Mouse (Mus musculus): ENCODE data around the gene Igfbp6. TPM values are rescaled to one million over a fixed set of nuclear protein-coding genes. Genes with fewer than 3 reads are reported as not detected.

Gene Igfbp6
- polyA plus RNA-seq, 1 experiment from 2014 or later, result not detected

DNA sequence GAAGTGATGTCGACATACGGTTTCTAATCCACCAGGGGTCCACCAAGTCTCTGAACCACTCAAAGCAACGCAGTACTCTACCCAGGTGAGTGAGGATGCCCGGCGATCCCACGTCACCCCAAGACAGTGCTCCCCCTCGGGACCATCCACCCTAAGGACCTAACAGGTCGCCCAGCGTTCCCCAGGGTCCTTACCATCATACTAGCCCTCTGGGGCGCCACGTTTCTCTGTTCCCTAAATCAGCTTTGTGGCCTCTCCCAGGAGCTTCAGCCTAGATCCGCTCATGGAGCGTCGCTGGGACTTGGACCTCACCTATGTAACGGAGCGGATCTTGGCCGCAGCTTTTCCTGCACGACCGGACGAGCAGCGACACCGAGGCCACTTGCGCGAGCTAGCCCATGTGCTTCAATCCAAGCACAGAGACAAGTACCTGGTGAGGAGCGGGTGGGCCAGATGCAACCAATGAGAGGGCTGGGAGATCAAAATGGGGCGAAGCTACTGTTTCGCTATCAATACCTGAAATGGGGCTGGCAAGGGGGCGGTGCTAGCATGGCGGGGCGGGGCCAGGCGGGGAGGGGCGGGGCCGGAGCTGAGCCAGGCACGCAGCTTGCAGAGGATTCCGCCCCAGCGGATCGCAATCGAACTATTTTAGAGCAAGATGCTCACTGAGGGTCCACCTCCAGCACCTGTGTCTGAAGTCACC lies 37.3 kb upstream of the Igfbp6 start:
- no peak overlapping the region for H3K27ac ChIP-seq (ENCODE audit: low read depth, low read length)
- no peaks in the 10 kb centered on the region for H3K36me3 ChIP-seq (ENCODE audit: control insufficient read depth, insufficient read depth, low read length)
- ATAC-seq (replicated peaks; ENCODE audit: low FRiP score) (no peak), DNase-seq (ENCODE audit: low spot score) (peak; percentile 78)
- no peaks in the 10 kb centered on the region for H3K9me3 ChIP-seq (ENCODE audit: control insufficient read depth, low read length)
- H3K9ac ChIP-seq (ENCODE audit: low read length), result no peak overlapping the region
- peaks cover 26% of the 10 kb centered on the region for H3K27me3 ChIP-seq (ENCODE audit: control insufficient read depth, insufficient read depth, low read length)
- H3K4me3 ChIP-seq (ENCODE audit: low read depth, low read length), result peak overlapping the region; percentile 33
- H3K4me1 ChIP-seq (replicated peaks; ENCODE audit: control insufficient read depth, insufficient read depth, low read length), result peaks cover 24% of the 10 kb centered on the region
- H3K4me2 ChIP-seq (ENCODE audit: low read depth, low read length, severe bottlenecking), result peak overlapping the region; percentile 59
- WGBS, result 2% methylated on average over 38 of the region's 38 CpGs

DNA sequence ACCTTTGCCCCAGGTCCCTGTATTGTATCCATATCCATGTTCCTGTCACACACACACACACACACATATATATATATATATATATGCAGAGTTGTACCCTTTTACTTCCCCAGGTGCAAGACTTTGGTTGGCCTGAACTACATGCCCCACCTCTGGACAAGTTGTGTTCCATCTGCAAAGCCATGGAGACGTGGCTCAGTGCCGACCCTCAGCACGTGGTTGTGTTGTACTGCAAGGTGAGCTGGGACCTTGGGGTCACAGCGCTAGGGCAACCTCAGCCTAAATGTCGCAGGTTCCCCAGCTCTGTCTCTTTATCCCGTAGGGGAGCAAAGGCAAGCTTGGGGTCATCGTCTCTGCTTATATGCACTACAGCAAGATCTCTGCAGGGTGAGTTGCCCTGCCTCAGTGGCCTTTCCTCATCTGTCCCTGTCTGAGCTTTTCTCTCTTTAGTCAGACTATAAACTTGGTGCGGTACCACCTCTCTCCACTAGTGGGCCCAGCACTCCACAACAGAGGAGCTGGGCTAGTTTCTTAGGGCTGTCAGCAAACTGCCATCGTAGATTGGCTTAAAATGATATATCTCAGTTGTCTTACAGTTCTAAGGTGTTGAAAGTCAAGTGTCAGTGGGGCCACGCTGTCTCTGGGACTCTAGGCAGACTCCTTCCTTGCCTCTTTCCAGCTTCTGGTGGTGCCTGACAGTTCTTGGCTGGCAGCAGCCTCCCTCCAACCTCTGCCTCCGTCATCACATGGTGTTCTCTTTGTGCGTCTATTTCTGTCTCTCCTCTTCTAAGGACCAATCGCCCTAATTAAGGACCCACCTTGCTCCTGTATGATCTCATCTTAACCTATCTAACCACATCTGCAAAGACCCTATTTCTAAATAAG lies 36.2 kb upstream of the Igfbp6 start:
- Histone ChIP-seq H3K4me3 (ENCODE audit: low read depth, low read length) (no peak overlapping the region), H3K9ac (ENCODE audit: low read length) (no peak overlapping the region), H3K36me3 (ENCODE audit: control insufficient read depth, insufficient read depth, low read length) (no peaks in the 10 kb centered on the region), H3K27ac (ENCODE audit: low read depth, low read length) (no peak overlapping the region), H3K4me2 (ENCODE audit: low read depth, low read length, severe bottlenecking) (no peak overlapping the region), H3K9me3 (ENCODE audit: control insufficient read depth, low read length) (no peaks in the 10 kb centered on the region), H3K4me1 (replicated peaks; ENCODE audit: control insufficient read depth, insufficient read depth, low read length) (peaks cover 20% of the 10 kb centered on the region), H3K27me3 (ENCODE audit: control insufficient read depth, insufficient read depth, low read length) (peaks cover 26% of the 10 kb centered on the region)
- ATAC-seq (replicated peaks; ENCODE audit: low FRiP score) (no peak), DNase-seq (ENCODE audit: low spot score) (peak; percentile 75)
- WGBS, result 35% methylated on average over 13 of the region's 13 CpGs

DNA sequence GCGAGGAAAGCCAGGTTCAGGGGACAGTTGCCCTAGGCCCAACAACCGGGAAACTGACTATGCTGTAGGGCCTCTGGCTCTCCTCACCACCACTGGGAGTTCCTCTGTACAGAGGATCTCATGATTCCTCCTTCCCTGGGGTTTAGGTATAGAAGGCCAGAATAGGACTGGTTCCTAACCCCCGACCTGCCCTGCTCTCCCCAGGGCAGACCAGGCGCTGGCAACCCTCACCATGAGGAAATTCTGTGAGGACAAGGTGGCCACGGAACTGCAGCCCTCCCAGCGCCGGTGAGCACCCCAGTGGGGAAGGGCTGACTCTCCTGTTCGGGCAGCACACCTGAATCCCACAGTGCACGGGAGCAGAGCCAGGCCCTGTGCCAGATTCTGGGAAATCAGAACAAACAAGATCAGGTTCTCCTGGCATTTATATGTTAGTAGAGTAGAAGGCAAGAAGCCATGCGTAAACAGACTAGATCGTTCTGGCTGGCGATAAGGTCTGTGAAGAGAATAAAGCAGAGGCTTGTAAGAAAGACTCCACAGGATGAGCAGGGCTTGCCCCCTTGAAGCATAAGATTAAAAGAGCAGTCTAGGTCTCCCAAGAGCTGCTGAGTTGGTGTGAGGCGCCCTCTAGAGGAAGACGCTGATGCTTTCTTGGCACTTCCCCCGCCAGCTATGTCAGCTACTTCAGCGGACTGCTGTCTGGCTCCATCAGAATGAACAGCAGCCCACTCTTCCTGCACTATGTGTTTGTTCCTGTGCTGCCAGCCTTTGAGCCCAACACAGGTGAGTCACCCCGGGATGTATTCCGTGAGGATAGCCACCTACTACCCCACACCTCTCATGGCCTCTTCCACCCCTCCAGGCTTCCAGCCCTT lies 35.3 kb upstream of the Igfbp6 start:
- Histone ChIP-seq H3K9ac (ENCODE audit: low read length) (no peak overlapping the region), H3K9me3 (ENCODE audit: control insufficient read depth, low read length) (no peaks in the 10 kb centered on the region), H3K4me3 (ENCODE audit: low read depth, low read length) (no peak overlapping the region), H3K27ac (ENCODE audit: low read depth, low read length) (no peak overlapping the region), H3K27me3 (ENCODE audit: control insufficient read depth, insufficient read depth, low read length) (peaks cover 26% of the 10 kb centered on the region), H3K36me3 (ENCODE audit: control insufficient read depth, insufficient read depth, low read length) (no peaks in the 10 kb centered on the region), H3K4me1 (replicated peaks; ENCODE audit: control insufficient read depth, insufficient read depth, low read length) (peaks cover 11% of the 10 kb centered on the region), H3K4me2 (ENCODE audit: low read depth, low read length, severe bottlenecking) (no peak overlapping the region)
- no peak for ATAC-seq (replicated peaks; ENCODE audit: low FRiP score)
- peak; percentile 87 for DNase-seq (ENCODE audit: low spot score)
- WGBS, result 50% methylated on average over 18 of the region's 18 CpGs

DNA sequence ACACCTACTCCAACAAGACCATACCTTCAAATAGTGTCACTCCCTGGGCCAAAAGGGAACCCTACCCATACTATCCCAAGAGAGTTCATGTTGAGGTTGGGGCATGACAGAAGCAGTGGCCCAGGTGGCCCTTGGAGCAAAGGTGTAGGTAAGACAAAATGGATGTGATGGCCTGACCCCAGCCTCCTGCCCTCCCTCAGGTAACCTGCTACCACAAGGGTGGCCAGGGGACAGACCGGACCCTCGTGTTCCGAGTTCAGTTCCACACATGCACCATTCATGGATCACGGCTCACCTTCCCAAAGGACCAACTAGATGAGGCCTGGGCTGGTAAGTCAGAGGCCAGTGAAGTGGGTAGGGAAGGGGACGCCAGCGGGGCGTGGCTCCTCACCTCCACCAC lies 33.9 kb upstream of the Igfbp6 start:
- ATAC-seq (replicated peaks; ENCODE audit: low FRiP score) (no peak), DNase-seq (ENCODE audit: low spot score) (no peak)
- H3K9me3 ChIP-seq (ENCODE audit: control insufficient read depth, low read length), result no peaks in the 10 kb centered on the region
- no peak overlapping the region for H3K4me2 ChIP-seq (ENCODE audit: low read depth, low read length, severe bottlenecking)
- H3K27ac ChIP-seq (ENCODE audit: low read depth, low read length), result no peak overlapping the region
- no peak overlapping the region for H3K4me3 ChIP-seq (ENCODE audit: low read depth, low read length)
- 93% methylated on average over 7 of the region's 7 CpGs for WGBS
- peaks cover 24% of the 10 kb centered on the region for H3K27me3 ChIP-seq (ENCODE audit: control insufficient read depth, insufficient read depth, low read length)
- H3K9ac ChIP-seq (ENCODE audit: low read length), result no peak overlapping the region
- 0 out of 2 replicates have a peak, but pooled peaks cover 9% of the 10 kb centered on the region for H3K4me1 ChIP-seq (replicated peaks; ENCODE audit: control insufficient read depth, insufficient read depth, low read length)
- no peaks in the 10 kb centered on the region for H3K36me3 ChIP-seq (ENCODE audit: control insufficient read depth, insufficient read depth, low read length)

DNA sequence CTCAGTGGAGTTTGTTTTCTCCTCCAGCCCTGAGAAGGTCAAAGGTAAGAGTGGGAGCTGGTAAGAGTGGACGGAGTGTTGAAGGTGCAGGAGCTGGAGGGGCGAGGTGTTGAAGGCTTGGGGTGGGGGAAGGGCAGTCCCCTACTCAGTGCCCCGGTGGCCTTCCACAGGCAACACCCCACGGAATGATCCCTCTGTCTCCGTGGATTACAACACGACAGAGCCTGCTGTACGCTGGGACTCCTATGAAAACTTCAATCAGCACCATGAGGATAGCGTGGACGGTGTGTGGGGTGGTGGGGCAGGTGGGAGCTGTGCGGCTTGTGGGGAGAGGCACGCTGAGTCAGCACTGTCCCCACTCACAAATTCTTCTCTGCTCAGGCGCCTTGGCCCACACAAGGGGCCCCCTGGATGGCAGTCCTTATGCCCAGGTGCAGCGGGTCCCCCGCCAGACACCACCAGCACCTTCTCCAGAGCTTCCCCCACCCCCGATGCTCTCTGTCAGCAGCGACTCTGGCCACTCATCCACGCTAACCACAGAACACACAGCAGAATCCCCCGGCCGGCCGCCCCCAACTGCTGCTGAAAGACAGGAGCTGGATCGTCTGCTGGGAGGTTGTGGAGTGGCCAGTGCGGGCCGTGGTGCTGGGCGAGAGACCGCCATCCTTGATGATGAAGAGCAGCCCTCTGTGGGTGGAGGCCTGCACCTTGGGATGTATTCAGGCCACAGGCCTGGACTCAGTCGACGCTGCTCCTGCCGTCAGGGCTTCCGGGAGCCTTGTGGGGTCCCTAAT lies 33.3 kb upstream of the Igfbp6 start:
- Histone ChIP-seq H3K27ac (ENCODE audit: low read depth, low read length) (no peak overlapping the region), H3K9me3 (ENCODE audit: control insufficient read depth, low read length) (no peaks in the 10 kb centered on the region), H3K27me3 (ENCODE audit: control insufficient read depth, insufficient read depth, low read length) (peaks cover 20% of the 10 kb centered on the region), H3K9ac (ENCODE audit: low read length) (no peak overlapping the region), H3K4me2 (ENCODE audit: low read depth, low read length, severe bottlenecking) (no peak overlapping the region), H3K4me3 (ENCODE audit: low read depth, low read length) (no peak overlapping the region), H3K4me1 (replicated peaks; ENCODE audit: control insufficient read depth, insufficient read depth, low read length) (0 out of 2 replicates have a peak, but pooled peaks cover 9% of the 10 kb centered on the region), H3K36me3 (ENCODE audit: control insufficient read depth, insufficient read depth, low read length) (no peaks in the 10 kb centered on the region)
- WGBS, result 80% methylated on average over 29 of the region's 29 CpGs
- DNase-seq (ENCODE audit: low spot score) (no peak), ATAC-seq (replicated peaks; ENCODE audit: low FRiP score) (no peak)

DNA sequence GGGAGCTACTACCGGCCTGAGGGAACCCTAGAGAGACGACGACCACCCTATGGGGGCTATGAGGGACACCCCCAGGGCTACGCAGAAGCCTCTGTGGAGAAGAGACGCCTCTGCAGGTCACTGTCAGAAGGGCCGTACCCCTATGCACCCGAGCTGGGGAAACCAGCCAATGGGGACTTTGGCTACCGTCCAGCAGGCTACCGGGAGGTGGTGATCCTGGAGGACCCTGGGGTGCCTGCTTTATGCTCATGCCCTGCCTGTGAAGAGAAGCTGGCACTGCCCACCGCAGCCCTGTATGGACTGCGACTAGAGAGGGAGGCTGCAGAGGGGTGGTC lies 32.7 kb upstream of the Igfbp6 start:
- Histone ChIP-seq H3K4me3 (ENCODE audit: low read depth, low read length) (no peak overlapping the region), H3K9me3 (ENCODE audit: control insufficient read depth, low read length) (no peaks in the 10 kb centered on the region), H3K4me1 (replicated peaks; ENCODE audit: control insufficient read depth, insufficient read depth, low read length) (0 out of 2 replicates have a peak, but pooled peaks cover 7% of the 10 kb centered on the region), H3K27me3 (ENCODE audit: control insufficient read depth, insufficient read depth, low read length) (peaks cover 14% of the 10 kb centered on the region), H3K27ac (ENCODE audit: low read depth, low read length) (no peak overlapping the region), H3K9ac (ENCODE audit: low read length) (no peak overlapping the region), H3K4me2 (ENCODE audit: low read depth, low read length, severe bottlenecking) (no peak overlapping the region), H3K36me3 (ENCODE audit: control insufficient read depth, insufficient read depth, low read length) (no peaks in the 10 kb centered on the region)
- 82% methylated on average over 11 of the region's 11 CpGs for WGBS
- DNase-seq (ENCODE audit: low spot score) (no peak), ATAC-seq (replicated peaks; ENCODE audit: low FRiP score) (no peak)

DNA sequence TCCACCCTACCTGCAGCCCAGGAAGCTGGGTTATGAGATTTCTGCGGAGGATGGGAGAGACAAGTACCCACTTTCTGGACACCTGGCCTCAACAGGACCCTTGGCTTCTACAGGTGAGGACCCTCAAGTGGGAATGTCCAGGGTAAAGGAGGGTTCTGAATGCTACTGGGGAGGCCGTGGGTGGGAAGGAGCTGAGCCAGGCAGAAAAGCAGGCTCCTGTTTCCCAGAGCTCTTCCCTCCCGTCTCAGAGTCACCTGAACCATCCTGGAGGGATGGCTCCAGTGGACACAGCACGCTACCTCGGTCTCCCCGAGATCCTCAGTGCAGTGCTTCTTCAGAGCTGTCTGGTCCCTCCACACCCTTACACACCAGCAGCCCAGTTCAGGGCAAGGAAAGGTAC lies 32.0 kb upstream of the Igfbp6 start:
- no peak overlapping the region for H3K4me3 ChIP-seq (ENCODE audit: low read depth, low read length)
- ATAC-seq (replicated peaks; ENCODE audit: low FRiP score), result no peak
- H3K4me1 ChIP-seq (replicated peaks; ENCODE audit: control insufficient read depth, insufficient read depth, low read length), result 0 out of 2 replicates have a peak, but pooled peaks cover 6% of the 10 kb centered on the region

DNA sequence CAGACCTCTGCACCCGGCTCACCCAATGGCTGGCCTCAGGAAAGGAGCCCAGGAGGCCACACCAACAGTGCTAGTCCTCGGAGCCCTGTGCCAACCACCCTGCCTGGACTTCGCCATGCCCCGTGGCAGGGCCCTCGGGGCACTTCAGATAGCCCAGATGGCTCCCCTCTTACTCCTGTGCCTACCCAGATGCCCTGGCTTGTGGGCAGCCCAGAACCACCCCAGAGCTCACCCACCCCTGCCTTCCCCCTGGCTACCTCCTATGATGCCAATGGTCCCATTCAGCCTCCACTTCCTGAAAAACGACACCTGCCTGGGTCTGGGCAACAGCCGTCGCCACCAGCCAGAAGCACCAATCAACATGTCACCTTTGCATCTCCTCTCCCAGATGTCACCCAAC lies 31.3 kb upstream of the Igfbp6 start:
- 80% methylated on average over 8 of the region's 8 CpGs for WGBS
- peaks cover 2% of the 10 kb centered on the region for H3K27me3 ChIP-seq (ENCODE audit: control insufficient read depth, insufficient read depth, low read length)
- no peak overlapping the region for H3K4me3 ChIP-seq (ENCODE audit: low read depth, low read length)
- no peak overlapping the region for H3K27ac ChIP-seq (ENCODE audit: low read depth, low read length)
- H3K9ac ChIP-seq (ENCODE audit: low read length), result no peak overlapping the region
- no peaks in the 10 kb centered on the region for H3K36me3 ChIP-seq (ENCODE audit: control insufficient read depth, insufficient read depth, low read length)
- H3K9me3 ChIP-seq (ENCODE audit: control insufficient read depth, low read length), result no peaks in the 10 kb centered on the region
- no peak for DNase-seq (ENCODE audit: low spot score)
- ATAC-seq (replicated peaks; ENCODE audit: low FRiP score), result no peak
- 0 out of 2 replicates have a peak, but pooled peaks cover under 1% of the 10 kb centered on the region for H3K4me1 ChIP-seq (replicated peaks; ENCODE audit: control insufficient read depth, insufficient read depth, low read length)
- no peak overlapping the region for H3K4me2 ChIP-seq (ENCODE audit: low read depth, low read length, severe bottlenecking)

More for the DNA sequence above, 32.0 kb upstream of the Igfbp6 start:
- no peak for DNase-seq (ENCODE audit: low spot score)
- Histone ChIP-seq H3K4me2 (ENCODE audit: low read depth, low read length, severe bottlenecking) (no peak overlapping the region), H3K27me3 (ENCODE audit: control insufficient read depth, insufficient read depth, low read length) (peaks cover 8% of the 10 kb centered on the region), H3K36me3 (ENCODE audit: control insufficient read depth, insufficient read depth, low read length) (no peaks in the 10 kb centered on the region), H3K27ac (ENCODE audit: low read depth, low read length) (no peak overlapping the region), H3K9me3 (ENCODE audit: control insufficient read depth, low read length) (no peaks in the 10 kb centered on the region), H3K9ac (ENCODE audit: low read length) (no peak overlapping the region)
- WGBS, result 89% methylated on average over 6 of the region's 6 CpGs
